Mouse (Mus musculus) naive thymus-derived CD4-positive, alpha-beta T cell, adult 2 months (primary cell): ENCODE measurements around the gene D430019H16Rik.

Experiments
- DNase-seq: peaks from one replicate; pipeline ENCODE4 v3.0.0-alpha.2; 2011; ENCODE audit warnings: low read depth

Gene D430019H16Rik

GRCm38 (mm10) chr12:105490227-105490626 lies 36.6 kb downstream of the D430019H16Rik start:
- no peak for DNase-seq

- no peak for DNase-seq
These were observed 37.1 kb downstream of the D430019H16Rik start for GRCm38 (mm10) chr12:105490794-105491193.

- DNase-seq: no peak
These were observed 41.1 kb downstream of the D430019H16Rik start for GRCm38 (mm10) chr12:105494796-105495195.

GRCm38 (mm10) chr12:105497894-105498293 lies 44.2 kb downstream of the D430019H16Rik start:
- peak; percentile 8 for DNase-seq

- no peak for DNase-seq
These were observed 44.8 kb downstream of the D430019H16Rik start for GRCm38 (mm10) chr12:105498423-105498822.

- no peak for DNase-seq
These were observed 45.2 kb downstream of the D430019H16Rik start for GRCm38 (mm10) chr12:105498842-105499241.

- no peak for DNase-seq
These were observed 47.3 kb downstream of the D430019H16Rik start for GRCm38 (mm10) chr12:105500940-105501339.

GRCm38 (mm10) chr12:105504736-105505135 lies 51.1 kb downstream of the D430019H16Rik start:
- DNase-seq: peak; percentile 2

GRCm38 (mm10) chr12:105511109-105511508 lies 57.5 kb downstream of the D430019H16Rik start:
- no peak for DNase-seq

GRCm38 (mm10) chr12:105511671-105512502 lies 58.2 kb downstream of the D430019H16Rik start:
- DNase-seq: no peak

GRCm38 (mm10) chr12:105514111-105514510 lies 60.5 kb downstream of the D430019H16Rik start:
- no peak for DNase-seq

GRCm38 (mm10) chr12:105517026-105517675 lies 63.5 kb downstream of the D430019H16Rik start:
- DNase-seq: no peak

- no peak for DNase-seq
These were observed 66.2 kb downstream of the D430019H16Rik start for GRCm38 (mm10) chr12:105519851-105520250.

- DNase-seq: no peak
These were observed 67.6 kb downstream of the D430019H16Rik start for GRCm38 (mm10) chr12:105521170-105521762.

GRCm38 (mm10) chr12:105523737-105524136 lies 70.1 kb downstream of the D430019H16Rik start:
- no peak for DNase-seq

- no peak for DNase-seq
These were observed 72.5 kb downstream of the D430019H16Rik start for GRCm38 (mm10) chr12:105526186-105526585.

- no peak for DNase-seq
These were observed 73.2 kb downstream of the D430019H16Rik start for GRCm38 (mm10) chr12:105526829-105527228.

GRCm38 (mm10) chr12:105529545-105529944 lies 75.9 kb downstream of the D430019H16Rik start:
- DNase-seq: no peak

GRCm38 (mm10) chr12:105531724-105532371 lies 78.2 kb downstream of the D430019H16Rik start:
- DNase-seq: no peak

- DNase-seq: no peak
These were observed 81.2 kb downstream of the D430019H16Rik start for GRCm38 (mm10) chr12:105534842-105535241.

- no peak for DNase-seq
These were observed 82.5 kb downstream of the D430019H16Rik start for GRCm38 (mm10) chr12:105535968-105536760.
